Mouse (Mus musculus) cerebellum, adult 8-10 months (tissue): ENCODE measurements around the gene Dapp1.
A peak's percentile ranks its signal among the peaks of the same experiment; 100 is the strongest.
"Not testable (repeated sequence)": the region's sequence is repeated elsewhere in the genome, so short reads cannot be mapped to it uniquely, and the experiment has no call there.

Experiments
- DNase-seq: peaks from one replicate; pipeline ENCODE4 v3.0.0; 2022

The Dapp1 gene

DNA sequence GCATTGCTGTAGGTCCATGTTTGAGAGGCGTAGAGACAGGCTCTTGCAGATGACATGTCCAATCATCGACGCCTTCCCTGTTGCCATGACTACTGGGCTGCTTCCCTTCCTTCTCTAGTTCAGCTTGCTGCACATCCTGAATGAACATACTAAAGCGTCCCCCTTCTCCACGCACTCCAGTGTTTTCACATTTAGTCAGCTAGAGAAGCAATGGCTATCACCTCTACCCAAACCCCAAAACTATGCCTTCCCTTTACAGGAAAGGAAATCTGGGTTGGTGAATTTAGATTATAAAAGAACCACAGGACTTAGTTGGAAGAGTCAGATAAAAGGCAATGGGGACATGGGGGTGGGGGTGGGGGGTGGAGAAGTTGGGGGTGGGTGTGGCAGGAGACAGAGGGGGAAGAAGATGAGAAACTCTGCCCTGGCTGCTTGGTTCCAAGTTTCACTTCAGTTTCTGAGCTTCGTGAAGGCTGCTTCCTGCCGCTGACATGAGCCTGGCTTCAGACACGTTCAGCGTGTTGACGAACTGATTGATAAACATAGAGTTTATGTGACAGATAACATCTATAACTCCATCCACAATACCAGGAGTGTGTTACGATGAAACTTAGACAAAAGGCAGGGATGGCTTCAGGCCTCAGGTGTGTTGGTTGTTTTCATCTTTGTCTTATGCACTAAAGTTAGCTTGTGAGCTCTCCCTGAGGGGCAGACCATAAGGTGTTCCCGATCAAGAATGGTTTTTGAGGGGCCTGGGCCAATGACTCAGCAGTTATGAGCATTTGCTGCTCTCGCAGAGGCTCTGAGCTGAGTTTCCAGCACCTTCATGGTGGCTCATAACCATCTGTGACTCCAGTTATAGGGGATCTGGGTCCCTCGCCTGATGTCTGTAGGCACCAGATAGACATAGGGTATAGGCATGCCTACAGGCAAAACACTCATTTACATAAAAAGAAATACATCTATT, 28.1 kb downstream of the Dapp1 start:
- DNase-seq = no peak

GRCm38 (mm10) chr3:137952225-137952913, 29.0 kb downstream of the Dapp1 start:
- no peak for DNase-seq

- no peak for DNase-seq
These were observed 29.5 kb downstream of the Dapp1 start for GRCm38 (mm10) chr3:137951819-137952218.

DNA sequence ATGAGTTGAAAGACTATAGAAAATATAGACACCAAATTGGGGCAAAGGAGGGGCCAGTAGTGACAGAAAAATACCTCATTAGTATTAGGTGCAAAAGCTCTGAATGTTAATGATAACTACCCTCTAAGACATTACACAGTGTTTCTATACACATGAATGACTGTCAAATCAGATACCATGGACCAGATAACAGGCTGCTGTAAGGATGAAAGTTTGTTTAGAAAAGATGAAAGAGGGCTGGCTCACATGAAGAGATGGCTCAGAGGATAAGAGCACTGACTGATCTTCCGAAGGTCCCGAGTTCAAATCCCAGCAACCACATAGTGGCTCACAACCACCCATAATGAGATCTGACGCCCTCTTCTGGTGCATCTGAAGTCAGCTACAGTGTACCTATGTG, 30.0 kb downstream of the Dapp1 start:
- DNase-seq = not testable (repeated sequence)

GRCm38 (mm10) chr3:137950191-137950885, 31.0 kb downstream of the Dapp1 start:
- DNase-seq = no peak

GRCm38 (mm10) chr3:137947525-137947924, 33.8 kb downstream of the Dapp1 start:
- no peak for DNase-seq

- no peak for DNase-seq
These were observed 34.5 kb downstream of the Dapp1 start for GRCm38 (mm10) chr3:137946827-137947226.

DNA sequence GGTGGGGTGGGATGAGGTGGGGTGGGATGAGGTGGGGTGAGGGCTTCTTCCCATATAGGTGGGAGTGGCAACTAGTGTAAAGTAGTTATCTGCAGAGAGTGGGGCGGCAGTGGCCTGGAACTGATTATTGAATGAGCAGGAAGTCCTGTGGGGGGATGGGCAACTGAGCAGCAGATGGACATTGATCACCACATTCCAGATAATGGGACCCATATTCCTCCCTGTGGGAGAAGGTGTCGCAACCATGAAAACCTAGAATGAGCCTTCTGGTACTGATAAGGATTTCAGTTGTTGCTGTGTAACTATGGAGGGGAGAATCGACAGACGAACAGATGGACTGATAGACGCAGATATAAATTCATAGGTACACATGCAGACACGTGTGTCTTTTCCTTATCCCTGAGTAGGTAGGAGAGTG, 37.6 kb downstream of the Dapp1 start:
- no peak for DNase-seq

- DNase-seq = no peak
These were observed 39.2 kb downstream of the Dapp1 start for GRCm38 (mm10) chr3:137942098-137942622.

DNA sequence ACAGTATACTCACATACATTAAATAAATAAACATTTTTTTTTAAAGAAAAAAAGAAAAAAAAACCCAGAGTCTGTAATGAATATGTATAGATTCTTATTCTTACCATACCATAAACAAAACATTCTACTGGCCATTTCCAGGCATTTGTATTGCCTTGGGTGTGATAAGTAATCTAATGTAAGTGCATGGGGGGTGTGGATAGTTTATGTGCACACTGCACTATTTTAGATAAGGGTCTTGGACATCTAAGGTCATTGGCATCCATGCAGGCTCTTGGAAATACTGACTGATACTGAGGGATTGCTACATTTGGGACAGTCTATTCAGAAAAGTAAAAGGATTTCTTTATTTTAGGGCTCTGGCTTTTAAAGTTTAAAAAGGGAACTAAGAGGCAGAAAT, 39.8 kb downstream of the Dapp1 start:
- DNase-seq = no peak

DNA sequence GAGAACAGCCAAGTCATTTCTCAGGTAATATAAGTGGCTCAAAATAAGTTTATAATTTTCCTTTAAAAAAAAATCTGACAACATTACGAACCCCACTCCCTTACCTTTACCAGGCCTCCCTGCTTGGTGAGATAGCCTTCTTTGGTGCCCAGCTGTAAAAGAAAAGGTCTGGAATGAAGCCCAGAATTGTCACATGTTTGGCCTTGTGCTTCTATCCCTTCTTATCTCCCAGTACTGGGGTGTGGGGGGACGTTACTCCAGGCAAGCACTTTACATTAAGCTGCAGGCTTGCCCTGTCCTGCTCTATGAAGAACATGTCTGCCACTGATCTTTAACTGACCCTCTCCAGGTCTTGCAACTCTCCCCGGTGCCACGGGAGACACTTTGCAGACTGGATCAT, 40.6 kb downstream of the Dapp1 start:
- DNase-seq = no peak

DNA sequence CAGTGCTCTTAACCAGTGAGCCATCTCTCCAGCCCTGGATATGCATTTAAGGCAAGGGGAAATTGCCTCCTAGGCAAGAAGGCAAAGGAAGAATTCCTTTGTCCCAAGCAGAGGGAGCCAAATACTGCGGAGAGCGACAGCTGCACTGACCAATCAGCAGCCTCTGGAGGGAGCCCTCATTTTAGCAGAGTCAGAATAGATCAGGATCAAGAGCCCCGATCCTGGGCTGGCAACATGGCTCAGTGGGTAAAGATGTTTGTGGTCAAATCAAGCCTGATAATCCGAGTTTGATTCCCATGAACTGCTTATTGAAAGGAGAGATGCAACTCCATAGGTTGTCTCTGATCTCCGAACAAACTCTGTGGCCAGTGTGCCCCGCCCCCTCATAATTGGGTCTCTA, 42.7 kb downstream of the Dapp1 start:
- DNase-seq = no peak

DNA sequence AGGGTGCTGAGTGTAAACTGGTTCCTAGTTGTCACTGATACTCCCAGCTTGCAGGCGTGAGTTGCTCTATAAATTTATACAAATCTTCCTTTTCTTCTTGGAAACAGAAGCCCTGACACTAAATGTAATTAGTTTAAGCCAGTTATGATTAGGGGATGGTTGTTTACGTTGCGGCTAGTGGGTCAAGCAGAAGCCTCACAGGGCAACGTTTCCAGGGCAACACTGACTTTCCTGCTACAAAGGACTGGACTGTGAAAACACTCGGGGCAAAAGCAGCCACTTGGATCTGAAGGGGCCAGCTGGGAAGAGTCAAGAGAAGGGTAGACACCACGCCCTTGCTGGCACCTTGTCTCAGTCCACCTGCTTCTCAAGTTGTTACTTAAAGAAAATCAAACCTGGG, 44.8 kb downstream of the Dapp1 start:
- no peak for DNase-seq

- DNase-seq = no peak
These were observed 45.5 kb downstream of the Dapp1 start for GRCm38 (mm10) chr3:137935570-137936525.

GRCm38 (mm10) chr3:137933986-137934385, 47.4 kb downstream of the Dapp1 start:
- DNase-seq = no peak

DNA sequence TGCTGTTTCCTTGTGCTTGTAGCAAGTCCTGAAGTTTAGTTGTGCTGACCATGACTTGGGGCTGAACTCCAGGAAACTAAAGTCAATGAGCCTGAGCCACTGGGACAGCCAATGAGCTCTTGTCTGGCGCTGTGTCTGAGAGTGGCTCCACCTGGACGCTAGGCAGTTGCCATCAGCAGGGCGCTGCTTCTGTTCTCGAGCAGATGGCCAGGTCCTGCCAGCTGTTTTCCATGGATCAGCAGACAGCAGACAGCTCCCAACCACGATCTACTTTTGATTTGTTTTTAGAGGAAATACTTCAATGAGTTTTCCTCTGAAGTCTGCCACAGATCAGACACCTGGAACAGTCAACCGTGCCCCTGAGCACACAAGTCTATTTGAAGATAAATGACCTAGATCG, 48.6 kb downstream of the Dapp1 start:
- no peak for DNase-seq

DNA sequence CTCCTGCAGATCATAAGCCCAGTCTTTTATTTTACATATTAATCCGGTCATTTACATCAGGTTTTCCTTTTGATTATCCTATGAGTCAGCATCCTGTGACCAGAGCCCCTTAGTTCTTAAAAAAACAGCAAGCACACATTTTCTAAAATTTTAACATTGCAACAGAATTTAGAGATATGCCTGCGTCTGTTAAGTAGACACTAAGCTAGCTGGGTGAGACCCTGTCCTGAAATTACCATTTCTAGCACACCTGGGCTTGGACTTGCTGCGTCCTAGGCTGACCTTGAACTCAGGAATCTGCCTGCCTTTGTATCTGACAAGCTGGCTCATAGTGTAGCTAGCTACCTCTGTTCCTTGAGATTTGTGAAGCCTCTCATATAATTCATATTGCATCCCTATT, 51.4 kb downstream of the Dapp1 start:
- no peak for DNase-seq

DNA sequence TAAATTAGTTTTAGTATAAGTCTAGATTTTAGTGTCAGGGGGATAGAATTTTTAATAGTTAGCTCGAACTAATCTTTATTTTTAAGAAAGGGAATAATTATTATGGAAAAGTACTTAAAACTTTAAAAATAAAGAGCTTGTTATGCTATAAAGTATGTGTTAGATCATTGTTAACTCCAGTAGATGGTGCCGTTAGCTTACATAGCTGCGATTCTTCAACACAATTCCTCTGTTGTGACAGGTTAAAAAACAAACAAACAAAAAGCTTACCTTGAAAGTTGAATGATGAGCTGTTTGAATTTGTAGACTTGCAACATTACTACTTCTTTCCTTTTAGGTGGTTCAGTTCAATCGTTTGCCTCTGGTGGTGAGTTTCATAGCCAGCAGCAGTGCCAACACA, 54.3 kb downstream of the Dapp1 start:
- DNase-seq = no peak

- no peak for DNase-seq
These were observed 60.8 kb downstream of the Dapp1 start for GRCm38 (mm10) chr3:137920594-137920993.

- no peak for DNase-seq
These were observed 61.9 kb downstream of the Dapp1 start for GRCm38 (mm10) chr3:137919398-137919797.

DNA sequence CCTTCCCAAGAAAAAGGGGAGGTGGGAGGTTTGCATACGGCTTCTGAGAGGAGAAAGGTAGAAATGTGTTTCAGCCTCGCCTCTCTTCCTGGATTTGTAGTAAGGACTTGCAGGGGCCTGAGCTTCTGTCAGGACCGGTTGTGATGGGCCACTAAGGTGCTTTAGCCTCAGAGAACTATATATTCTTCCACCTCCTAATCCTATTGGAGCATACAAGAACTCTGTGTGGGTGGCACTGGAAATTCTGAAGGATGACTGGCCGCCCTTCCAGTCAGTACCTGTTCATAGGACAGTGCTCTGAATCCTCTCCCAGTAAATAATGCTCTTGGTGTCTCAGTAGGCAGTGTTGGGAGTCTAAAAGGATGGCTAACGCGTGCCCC, 62.4 kb downstream of the Dapp1 start:
- peak; percentile 12 for DNase-seq
